Mouse (Mus musculus): ENCODE data around the gene Gm21958.

The Gm21958 gene

DNA sequence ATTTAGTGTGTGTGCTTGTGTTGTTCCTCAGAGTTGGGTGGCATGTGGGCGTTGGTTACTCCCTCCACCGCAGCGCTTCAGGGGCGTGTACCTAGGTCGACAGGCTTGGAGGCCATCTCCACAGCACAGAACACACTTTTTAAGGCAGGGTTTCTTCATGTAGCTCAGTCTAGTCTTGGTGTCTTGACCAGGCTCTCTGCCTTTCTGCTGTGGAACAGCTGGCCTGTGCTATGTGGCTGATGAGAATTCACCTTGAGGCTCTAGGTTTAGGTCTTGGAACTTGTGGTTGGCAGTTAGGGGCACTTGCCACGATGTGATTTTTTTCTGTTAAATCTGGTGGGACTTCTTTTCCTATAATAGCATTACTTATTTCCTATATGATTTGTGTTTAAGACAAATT, at the start of gene Gm21958:
TSS of gene Gm21958 (minus strand) at position 101 of the 400 bp plus-strand sequence.
- DNase-seq = no peak

DNA sequence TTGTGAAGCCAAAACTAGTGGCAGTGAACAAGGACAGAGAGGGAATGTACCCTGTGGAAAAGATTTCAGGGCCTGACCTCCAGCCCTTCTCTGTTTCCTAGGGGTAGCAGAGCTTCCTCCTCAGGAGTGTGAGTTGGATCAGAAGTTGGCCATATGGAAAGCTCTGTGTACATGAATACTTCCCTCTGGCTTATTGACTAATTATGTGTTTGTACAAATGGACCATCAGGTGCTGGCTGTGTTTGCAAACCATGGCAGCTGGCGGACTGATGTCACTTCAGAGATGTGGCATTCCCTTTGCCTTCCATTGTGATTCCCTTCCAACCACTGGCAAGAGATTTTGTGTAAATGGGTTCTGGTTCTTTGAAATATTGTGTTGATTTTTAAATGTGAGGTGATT, 47.1 kb upstream of the Gm21958 start:
- no peak for DNase-seq

DNA sequence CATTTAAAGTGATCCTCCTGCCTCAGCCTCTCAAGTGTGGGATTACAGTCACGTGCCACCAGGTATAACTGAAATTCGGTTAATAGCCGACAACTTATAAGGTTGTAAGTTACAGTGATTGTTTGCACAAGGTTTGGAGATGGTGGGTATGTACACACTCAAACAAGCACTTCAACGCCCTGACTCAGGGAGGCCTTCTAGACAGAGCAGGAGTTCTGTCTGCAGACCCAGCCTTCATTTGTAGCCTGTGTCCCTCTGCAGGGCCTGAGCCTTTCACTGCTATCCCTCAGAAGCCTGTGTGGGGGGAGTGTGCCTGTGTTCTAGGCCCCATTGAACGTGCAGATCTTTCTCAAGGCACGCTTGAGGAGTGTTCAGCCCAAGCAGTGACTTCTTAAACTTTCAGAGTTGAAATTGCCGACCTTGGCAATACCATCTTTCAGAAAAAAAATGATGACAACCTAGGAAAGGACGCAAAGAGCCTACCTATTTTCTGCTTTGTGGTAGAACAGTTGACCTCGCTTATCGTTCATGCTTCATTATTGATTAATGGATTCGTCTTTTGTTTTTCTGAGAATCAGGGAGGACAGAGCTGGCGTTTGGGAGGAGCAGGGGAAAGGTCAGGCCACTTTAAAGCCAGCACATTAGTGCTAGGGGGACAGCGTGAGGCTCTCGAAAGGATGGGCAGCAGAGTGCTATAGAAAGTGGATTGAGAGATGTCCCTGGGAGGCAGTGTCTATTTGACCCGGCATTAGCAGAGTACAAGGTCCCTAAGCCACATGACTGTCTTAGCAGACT, 46.4 kb upstream of the Gm21958 start:
- DNase-seq = no peak

DNA sequence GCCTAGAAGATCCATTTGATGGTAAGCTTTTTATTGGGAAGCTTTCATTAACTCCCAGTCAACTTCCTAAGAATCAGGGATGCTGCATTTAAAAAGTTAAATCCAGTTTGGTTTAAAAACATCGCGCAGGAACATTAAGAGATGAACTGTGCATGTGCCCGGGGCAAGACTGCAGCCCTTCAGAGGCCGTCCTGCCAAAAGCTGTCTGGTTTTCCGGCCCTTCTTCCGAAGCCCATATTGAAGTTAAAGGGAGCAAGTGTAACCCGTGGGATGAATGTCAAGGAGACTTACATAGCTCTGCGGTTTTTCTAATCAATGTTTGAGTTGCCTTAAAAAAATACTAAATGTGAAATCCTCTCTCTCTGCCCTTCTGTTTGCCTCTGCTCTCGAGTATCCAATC, 45.1 kb upstream of the Gm21958 start:
- DNase-seq = no peak

DNA sequence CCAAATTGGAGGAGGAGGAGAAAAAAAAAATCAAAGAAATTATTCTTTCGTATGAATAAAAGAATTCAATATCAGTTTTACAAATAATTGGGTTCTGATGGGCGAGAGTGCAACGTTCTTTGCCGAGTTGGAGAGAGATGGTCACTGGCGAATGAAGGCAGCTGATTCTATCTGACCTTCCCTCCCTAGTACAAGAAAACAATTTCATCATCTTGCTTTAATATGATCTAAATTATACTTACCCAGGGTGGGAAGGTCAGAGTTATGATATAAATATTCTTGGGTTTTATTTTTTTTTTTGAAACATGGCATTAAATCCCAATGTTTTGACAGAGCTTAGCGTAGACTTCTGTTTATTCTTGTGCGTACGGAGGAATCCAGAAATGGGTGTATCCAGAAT, 43.3 kb upstream of the Gm21958 start:
- DNase-seq = no peak

DNA sequence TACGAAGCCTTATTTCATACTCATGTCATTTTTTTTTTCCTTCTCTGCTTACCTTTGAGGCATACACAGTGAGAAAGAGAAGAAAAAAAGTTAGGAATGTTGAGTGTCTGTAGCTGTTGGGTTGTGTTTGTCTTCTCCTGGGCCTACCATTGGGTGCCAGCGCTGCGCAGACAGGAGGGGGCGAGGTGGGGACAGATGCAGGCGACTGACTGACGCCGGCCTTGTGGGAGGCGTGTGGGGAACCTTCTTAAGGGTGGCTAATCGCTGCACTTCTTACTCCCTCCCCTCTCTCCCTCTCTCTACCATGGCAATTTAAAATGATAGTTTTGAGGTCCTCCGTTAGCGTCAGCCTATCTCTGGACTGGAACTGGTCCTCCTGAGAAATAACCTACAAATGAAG, 41.9 kb upstream of the Gm21958 start:
- no peak for DNase-seq

DNA sequence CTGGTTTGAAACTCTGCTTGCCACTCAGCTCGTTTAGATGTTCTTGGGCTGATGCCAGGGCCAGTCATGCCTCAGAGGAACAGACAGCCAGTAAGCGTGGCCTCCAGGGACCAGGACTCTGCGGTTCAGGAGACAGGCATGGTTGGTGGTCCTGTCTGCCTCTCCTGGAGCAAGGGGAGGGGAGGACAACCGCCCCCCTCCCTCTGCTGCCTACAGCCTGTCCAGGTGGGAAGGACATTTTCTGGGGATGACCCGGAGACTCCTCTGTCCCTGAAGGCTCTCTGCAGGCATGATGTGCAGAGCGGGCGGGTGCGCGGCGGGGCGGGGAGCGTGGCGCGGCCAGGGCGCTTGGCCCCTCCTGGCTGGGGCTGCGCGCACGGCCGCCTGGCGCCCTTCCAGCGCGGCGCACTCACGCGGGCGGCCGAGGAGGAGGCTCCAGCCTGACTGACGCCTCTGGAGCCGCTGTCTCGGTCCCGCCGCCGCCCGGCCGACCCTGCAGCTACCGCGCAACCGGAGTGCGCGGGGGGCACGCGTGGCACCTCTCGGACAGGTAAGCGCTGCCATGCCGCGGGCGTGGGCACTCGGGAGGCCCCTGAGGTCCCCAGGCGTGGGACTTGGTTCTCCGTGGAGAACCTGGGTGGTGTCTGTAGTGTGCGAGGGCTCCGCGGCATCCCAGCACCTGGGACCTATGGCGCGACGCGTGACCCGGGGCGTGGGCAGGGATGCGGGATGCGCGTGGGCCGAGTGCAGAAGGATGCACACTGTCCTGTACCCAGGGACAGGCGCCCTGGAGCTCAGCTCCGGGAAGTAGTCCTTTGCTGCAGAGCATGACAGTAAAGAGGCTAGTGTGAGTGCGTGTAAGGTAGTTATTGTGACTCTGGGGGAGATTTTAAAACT, 41.2 kb upstream of the Gm21958 start, which contains the start of gene Smad9:
TSS of gene Smad9 (plus strand) at position 438 of the 897 bp plus-strand sequence.
- DNase-seq = peak; percentile 56

DNA sequence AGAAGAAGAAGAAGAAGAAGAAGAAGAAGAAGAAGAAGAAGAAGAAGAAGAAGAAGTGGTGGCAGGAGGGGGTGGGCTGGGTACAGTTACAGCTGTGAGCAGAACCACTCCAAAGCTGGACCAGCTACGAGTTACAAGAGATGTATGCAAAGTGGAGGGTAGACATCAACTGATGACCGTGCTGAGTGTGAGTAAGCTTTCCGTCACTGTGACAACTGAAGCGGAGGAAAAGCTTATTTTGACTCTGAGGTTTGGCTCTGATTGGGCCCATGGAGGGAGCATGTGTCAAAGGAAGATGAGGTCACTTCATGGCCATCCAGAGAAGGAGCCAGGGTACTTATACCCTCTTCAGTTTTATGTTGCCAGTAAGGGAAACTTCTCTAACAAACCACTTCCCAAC, 39.3 kb upstream of the Gm21958 start:
- no peak for DNase-seq

DNA sequence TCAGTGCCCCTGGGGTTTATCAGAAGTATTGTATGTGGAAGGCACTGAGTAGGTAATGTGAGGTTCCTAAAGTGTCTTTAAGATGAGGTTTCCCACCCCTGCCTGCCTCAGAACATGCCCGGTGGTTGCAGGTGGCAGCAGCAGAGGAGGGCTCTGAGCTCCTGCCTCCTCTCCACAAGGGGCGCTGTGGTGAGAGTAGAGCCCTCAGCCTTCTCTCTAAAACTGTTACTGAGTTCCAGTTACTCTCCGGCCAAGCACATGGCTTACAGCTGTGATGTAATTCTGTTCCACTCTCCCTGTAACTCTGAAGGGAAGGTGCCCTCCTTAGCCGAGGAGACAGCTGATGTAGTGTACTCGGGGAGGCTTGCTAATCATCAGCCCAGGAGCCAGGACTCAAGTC, 31.6 kb upstream of the Gm21958 start:
- DNase-seq = no peak

DNA sequence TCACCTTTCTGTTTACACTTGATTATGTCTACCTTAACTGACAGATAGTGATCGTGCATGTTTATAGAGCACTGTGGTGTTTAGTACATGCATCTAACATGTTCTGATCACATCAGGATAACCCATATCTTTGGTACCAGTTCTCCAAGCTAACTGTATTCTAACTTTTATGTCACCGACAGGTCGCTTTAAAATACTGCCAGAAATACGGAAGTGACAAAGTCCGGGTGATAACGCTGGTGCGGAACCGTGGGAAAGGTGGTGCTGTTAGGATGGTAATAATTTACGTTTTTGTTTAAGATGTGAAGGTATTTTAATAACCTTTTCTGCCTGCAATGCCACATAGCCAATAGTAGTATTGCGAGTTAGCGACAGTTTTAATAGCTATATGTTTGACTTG, 27.8 kb upstream of the Gm21958 start:
- DNase-seq = no peak

DNA sequence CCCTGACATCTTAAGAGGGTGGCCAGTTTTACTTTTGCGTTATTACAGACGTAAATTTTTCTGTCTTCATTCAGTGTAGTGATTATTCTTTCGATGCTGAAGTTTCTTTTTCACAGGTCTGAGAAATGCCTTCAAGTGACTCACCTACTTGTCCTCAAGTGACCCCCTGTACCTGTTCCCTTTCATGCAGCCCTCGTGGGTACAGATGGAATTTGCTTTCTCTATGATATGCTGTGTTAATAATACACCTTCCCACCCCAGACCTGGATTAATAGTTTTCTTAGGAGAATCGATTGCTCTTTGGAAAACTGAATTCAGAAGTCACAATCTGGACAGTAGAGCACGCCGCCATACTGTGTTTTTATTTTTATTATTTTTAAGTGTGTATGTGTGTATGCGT, 23.2 kb upstream of the Gm21958 start:
- no peak for DNase-seq

DNA sequence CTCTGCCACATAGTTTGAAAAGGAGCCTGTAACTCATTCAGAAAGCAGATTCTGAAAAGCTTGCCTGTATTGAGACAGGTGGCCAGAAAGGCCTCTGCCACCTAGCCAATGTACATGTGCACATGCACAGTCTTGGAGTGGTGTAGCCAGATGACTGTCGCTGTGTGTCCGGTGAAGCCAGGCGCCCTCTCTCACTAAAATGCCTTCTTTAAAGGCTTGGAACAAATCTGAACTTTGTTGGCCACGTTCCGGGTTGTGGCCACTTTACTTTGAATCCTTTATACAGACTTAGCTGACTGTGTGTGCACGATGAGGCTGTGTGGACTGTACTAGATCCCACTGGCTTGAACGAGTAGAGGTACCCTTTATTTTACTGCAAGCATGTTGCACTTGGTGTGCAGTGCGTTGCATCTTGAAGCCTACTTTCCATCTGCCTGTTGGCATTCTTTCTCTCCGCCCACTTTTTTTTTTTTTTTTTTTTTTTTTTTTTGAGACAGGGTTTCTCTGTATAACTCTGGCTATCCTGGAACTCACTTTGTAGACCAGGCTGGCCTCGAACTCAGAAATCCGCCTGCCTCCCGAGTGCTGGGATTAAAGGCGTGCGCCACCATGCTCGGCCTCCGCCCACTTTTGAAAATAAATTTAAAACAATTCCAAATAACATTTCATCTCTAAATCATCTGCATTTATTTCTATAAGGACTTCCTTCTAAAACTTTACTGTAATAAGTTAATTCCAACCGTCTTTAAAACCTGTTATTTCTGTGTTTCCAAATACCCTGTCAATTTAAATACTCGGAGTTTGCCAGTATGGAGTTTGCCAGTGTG, 22.2 kb upstream of the Gm21958 start:
- peak; percentile 15 for DNase-seq

DNA sequence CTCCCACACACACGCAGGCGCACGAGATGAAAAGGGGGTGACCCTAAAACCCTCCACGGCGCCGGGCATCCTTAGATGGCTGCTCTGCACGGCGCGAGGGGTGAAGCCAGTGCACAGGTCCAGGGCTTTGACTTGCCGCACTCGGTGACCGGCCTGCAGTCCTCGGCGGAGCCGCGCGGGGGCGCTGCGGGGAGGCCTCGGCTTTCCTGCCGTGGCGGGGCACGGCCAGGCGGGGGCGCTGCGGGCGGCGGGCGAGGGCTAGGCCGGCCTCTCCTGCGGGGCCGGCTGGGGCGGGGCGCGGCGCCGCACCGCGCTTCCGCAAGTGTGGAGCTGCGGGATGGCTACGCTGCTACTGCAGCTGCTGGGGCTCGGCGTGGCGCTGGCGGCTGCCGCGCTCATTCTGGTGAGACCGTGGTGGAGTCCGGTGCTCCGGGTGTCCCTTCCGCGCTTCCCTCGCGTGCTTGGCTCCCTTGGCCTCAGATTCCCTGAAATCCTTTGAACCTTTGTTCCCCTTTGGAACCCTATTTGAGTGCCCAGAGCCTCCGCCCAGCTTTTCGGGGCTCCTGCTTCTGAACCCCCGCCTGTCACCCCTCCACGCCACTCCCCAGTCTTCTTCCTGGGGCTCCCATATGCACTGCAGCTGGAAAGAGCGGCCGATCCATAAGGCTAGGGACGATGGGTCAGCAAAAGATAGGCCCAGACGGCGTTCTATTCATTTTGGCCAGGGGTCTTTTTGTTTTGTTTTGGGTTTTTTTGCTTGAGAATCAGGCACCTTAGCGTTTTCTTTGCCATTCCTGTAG, 21.3 kb upstream of the Gm21958 start, which contains the start of the genes Exosc8 and Alg5:
TSS of gene Exosc8 (minus strand) at position 147 of the 800 bp plus-strand sequence.
TSS of gene Alg5 (plus strand) at position 293 of the 800 bp plus-strand sequence.
- peak; percentile 83 for DNase-seq

DNA sequence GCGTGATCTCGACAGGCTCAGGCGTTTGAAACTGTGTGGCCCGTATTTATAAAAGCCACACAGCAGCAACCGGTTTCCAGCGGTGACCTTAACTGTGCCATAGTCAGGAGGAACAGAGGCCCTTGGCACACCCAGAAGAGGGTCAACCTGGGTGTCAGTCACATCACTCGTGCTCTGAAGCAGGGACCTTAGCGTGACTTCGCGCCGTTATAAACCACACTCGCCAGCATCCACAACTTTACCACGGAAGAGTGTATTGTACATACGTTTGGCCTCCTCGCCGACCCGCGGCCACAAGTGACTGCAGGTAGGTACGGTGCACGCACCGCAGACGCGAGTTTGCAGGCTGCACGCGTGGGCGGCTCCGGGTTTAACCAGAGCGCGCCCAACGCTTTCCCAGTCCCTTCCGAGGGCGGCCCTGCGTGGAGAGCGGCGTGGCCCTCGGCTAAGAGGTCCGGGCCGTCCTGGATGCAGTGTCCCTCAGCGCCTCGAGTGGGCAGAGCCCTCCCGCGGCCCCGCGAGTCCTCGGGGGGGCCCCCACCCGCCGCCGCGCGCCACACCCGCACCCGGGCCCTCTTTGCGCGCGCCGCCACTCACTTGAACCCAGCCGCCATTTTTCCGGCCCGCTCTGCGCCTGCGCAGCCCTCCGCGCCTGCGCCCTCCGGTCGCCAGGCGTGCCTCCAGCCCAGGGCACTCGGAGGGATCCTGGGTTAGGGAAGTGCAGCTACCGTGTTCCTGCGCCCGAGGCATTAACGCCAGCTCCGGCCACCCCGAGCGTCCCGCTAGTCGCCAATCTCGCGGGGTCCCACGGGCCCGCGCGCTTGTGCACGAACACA, 20.5 kb upstream of the Gm21958 start:
- DNase-seq = peak; percentile 85

DNA sequence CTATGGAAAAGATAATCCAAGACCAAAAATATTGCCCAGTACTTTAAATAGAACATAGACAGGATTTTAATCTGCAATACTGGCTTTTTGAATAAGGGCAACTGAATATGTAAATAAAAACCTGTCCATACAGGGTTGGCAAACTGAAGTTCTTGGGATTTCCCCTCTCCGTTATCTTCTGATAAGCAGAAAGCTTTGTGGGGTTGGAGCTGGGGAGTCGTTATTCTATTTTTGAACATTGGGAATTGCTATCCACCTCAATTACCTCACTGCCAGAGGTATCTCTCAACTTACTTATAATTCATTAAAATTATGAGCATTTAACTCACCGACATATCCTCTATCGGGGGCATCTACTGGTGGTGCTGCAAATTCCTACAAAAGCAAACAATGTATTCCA, 18.2 kb upstream of the Gm21958 start:
- no peak for DNase-seq

DNA sequence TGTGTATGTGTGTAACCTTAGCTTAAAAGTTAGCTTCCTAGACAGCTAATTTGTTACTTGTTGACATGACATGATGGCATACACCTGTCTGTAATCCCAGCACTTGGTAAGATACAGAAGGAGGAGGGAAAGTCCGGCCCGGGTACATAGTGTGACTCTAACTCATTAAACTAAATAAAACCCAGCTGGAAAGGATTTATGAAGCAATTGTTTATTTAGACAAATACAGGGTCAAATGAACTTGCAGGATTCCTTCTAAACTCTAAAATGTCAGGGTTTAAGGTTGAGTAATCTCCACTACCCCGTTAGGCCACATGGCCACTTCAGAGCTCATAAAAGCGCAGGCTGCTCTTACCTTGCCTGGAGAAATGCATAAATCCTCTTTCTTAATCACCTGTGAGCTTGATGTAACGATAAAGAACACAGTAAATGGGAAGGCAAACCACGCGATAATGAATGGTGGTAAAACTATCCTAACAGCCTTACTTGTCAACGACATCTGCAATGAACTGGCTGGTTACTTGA, 17.5 kb upstream of the Gm21958 start:
- DNase-seq = no peak

DNA sequence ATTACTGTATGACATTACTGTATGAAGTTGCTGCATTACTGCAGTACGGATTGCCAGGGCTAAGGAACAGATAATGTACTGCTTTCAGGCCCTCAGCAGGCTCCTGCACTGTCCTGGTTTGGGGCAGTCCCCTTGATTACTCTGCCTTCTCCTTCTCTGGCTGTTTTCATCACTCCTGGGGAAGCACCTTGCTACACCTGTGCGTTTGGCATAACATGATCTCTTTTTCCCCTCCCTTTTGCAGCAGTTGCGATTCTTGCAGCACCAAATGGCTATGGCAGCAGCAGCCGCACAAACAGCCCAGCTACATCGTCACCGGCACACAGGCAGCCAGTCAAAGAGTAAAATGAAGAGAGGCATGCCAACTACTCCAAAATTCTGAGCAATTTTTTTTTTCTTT, 13.9 kb upstream of the Gm21958 start:
- no peak for DNase-seq

DNA sequence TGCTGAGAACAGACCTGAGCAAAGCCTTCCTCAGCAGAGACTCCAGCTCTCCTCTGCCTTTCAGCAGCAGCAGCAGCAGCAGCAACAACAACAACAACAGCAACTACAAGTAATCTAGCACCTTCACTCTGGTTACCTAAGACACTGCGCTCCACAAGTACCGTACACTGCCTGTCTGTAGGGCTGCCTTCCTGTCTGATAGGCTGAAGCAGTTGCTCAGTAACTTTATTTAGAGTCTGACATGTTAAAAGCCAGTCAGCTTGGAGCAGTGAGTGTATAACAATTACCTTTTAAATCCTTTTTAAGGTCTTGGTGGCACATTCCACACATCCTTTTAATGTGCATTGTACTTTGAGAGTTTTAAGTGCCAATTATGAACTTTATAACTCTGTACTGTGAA, 13.4 kb upstream of the Gm21958 start:
- no peak for DNase-seq

DNA sequence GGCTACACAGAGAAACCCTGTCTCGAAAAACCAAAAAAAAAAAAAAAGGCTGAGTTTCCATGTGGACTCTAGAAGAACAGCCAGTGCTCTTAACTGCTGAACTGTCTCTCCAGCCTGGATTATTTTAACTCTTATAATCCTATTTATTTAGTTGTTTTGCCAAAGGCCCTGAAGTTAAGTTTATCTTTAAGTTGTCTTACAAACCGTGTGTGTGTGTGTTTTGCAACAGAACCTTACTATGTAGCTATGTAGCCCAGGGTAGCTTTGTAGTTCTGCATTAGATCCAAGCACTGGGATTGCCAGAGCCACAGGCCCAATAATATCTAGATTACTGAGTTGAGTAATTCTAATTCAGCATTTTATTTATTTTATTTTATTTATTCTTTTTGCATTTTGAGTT, 11.2 kb upstream of the Gm21958 start:
- DNase-seq = no peak

DNA sequence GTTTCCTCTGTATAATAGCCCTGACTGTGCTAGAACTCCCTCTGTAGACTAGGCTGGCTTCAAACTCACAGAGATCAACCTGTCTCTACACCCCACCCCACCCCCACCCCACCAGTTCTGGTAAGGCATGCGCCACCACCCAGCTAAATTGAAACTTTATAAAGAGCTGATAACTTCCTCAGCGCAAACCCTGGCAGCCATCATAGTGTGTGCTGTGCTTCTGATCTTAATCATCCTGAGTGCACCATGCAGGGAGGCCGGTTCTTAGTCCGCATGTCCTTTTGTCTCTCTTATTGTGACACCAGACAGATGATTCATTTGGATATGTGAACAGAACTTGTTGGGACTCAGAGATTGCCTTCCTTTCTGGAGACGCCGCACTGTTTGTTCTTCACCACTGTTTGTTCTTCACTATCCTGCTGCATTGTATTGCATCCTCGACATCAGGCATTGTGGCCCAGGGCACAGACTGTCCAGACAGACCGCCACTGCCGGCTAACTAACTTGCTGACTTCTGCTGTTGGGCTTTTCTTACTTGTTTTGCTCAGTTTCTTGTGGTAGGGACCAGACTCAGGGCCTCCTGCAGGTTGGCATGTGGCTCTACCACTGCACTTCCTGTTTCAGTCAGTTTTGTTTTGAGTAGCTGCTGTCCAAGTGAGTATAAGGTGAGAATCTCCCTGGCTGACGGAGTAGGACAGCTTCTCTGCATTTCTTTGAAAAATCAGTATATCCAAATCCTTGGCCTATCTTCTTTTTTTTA, 9.8 kb upstream of the Gm21958 start:
- no peak for DNase-seq

All from kidney, adult 11 months (tissue).